Mouse (Mus musculus): Measurements from ENCODE around the gene Ccl24.
"Not testable (repeated sequence)": the region's sequence is repeated elsewhere in the genome, so short reads cannot be mapped to it uniquely, and the experiment has no call there.

The Ccl24 gene

DNA sequence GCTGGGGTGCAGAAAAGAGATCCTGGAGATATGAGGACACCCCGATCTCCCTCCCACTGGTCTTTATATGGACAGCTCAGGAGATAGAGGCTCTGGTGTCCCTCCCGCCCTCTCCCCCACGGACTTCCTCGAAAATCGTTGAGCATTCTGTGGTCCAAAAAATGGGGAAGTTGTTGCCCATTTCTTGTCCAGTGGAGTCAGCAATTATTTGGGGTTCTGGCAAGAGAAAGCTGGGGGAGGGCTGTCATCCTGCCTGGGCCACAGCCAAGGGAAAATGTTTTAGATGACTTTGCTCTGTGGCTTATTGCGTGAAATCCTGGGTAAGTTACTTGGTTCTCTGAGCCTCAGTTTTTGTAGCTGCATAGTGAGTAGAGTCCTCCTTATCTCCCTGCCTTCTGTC lies at the start of gene Ccl24:
Gene Ccl24 (minus strand): TSS at position 44 of the 400 bp plus-strand sequence.
- DNase-seq (ENCODE audit: low spot score) = no peak

DNA sequence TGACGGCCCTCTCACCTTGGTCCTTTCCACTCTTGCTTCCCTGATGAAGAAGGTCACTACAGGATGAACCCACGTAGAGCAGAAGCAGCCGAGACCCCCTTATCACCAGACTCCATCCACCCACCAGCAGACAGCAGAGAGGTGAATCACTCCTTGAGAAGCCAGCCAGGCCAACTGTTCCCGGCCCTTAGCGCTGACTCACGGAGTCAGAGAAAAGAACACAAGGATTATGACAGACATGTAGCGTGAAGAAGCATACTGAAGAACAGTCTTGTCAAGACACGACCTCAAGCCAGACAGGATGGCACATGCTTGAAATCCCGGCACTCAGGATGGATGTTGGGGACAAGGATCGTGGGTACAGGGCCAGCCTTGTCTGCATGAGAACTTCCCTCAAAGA lies 48.9 kb upstream of the Ccl24 start:
- no peak for DNase-seq (ENCODE audit: low spot score)

DNA sequence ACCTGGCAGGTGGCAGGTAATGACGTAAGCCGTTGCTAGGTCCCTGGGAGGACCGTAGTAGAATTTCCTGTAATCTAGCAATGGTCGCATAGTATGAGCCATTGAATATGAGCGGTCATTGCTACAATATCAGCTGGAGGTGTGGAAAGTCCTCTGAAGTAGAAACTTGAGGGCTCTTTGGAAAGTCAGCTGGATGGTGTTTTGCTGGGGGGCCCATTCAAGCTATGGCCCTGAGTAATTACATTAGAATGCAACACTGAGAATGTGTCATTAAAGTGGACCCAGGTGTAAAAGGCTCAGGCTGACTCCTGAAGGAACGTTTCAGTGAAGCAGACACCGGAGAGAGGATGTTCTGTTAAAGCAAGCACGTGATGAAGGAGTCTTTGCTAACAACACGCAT lies 47.7 kb upstream of the Ccl24 start:
- no peak for DNase-seq (ENCODE audit: low spot score)

DNA sequence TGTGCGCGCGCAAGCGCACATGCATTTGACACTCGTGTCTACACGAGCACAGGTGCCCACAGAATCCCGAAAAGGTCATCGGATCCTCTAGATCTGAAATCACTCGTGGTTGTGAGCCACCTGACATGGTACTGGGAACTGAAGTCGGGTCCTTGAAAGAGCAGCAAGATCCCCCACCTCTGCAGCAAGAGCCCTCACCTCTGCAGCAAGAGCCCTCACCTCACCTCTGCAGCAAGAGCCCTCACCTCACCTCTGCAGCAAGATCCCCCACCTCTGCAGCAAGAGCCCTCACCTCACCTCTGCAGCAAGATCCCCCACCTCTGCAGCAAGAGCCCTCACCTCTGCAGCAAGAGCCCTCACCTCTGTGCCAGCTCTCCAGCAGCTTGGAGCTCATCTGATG lies 46.9 kb upstream of the Ccl24 start:
- not testable (repeated sequence) for DNase-seq (ENCODE audit: low spot score)

DNA sequence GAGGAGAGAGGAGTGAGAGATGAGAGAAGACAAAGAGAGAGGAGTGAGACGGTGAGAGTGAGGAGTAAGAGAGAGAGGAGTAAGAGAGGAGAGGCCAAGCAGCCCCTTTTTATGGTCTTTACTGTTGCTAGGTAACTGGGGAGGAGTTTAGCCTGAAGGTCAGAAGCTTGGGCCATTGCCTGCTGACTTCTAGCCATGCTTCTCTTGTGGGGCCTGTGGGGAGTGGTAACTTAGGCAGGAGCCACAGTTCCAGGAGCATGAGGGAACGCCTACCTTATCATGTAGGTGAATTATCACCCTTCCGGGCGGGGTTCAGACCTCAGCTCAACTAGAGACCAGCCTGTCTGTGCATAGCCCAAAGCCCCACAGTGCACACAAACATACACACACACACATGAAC lies 36.9 kb upstream of the Ccl24 start:
- no peak for DNase-seq (ENCODE audit: low spot score)

DNA sequence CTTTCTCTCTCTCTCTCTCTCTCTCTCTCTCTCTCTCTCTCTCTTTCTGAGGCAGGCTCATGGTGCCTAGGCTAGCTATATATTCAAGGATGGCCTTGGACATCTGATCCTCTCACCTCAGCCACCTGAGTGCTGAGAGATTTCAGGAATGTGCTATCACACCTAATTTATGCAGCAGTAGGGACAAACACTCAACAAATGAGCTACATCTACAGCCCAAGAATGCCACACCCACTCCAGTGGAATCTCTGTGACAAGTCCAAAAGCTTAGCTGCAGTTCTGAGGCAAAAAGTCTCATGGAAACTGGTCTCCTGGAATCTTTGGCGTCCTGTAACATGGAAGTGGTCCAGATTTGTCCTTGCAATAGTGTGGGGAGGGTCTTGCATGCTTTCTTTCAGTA lies 34.7 kb upstream of the Ccl24 start:
- DNase-seq (ENCODE audit: low spot score) = no peak

DNA sequence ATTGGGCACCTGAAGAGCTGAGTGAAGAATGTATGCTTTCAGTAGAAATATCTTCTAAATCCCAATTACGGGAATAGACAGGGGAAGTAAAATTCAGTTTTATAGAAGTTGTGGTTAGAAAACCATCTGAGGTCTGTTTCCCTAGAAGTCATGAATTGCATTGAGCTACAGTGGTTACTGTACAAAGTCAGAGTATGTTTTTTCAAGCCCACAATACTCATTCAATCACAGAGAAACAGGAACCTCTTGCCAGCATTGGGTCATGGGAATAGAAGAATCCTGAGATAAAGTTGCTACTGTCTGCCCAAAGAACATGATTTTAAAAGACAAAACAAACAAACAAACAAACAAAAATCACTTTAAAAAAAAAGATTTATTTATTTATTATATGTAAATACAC lies 33.9 kb upstream of the Ccl24 start:
- DNase-seq (ENCODE audit: low spot score) = not testable (repeated sequence)

DNA sequence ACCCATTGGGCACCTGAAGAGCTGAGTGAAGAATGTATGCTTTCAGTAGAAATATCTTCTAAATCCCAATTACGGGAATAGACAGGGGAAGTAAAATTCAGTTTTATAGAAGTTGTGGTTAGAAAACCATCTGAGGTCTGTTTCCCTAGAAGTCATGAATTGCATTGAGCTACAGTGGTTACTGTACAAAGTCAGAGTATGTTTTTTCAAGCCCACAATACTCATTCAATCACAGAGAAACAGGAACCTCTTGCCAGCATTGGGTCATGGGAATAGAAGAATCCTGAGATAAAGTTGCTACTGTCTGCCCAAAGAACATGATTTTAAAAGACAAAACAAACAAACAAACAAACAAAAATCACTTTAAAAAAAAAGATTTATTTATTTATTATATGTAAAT lies 31.8 kb upstream of the Ccl24 start:
- DNase-seq (ENCODE audit: low spot score) = not testable (repeated sequence)

DNA sequence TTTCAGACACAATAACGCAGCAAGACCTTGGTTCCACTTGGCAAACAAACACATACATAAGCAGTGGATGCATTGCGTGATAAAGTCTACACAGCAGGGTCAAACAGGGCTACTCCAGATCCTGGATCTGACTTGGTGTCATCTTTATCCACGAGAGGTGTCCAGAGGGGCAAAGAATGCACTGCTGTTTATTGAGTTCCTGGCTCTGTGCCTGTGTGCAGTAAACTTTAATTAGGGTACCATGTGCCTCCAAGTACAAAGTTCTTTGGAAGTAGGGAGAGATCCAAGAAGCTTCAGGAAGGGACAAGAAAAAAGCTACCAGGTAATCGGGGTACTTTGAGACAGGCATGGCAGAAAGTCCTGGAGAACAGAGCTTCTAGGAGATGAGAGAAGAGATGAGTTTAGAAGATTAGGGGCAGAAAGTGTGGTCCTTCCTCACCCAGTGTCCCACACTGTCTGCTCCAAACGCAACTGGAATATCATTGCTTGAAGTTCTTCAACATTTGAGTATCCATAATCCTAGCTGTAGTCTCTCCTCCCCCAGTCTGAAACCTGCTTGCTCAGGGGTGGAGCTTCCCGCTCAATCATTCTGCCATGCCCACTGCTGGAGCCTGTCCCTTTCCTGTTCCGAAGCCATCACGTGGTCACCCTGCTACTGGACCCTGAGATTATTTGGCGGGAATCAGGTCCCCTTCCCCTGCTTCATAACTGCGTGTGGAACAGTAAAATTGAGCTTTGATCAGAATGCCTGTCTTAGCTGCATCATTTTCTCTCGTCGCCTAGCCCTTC lies 17.3 kb upstream of the Ccl24 start:
- no peak for DNase-seq (ENCODE audit: low spot score)

DNA sequence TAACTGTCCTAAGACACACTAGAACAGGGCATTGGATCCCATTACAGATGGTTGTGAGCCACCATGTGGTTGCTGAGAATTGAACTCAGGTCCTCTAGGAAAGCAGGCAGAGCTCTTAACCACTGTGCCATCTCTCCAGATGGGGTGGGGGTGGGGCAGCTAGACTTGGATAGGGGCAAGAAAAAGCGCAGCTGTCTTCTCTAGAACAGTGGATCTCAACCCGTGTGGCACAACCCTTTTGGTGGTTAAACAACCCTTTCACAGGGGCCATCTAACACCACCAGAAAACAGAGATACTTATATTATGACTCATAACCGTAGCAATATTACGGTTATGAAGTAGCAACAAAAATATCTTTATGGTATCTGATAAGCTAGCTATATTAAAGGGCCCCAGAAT lies 14.9 kb upstream of the Ccl24 start:
- no peak for DNase-seq (ENCODE audit: low spot score)

DNA sequence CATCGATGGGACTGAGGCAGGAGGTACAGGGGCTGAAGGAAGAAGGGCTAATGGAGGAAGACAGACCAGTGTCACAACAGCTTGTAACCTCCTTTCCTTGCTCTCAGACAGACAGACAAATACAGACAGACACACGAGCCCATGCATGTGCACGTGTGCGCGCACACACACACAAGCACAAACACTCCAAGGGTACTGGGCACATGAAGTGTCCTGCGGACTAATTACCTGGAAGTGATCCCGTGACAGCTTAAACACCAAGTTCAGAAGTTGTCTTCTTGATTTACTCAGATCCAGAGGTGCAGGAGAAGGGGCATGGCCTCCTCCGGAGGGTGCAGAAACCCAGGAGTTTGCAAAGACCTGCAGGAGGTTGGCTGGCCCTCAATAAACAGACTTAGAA lies 12.8 kb upstream of the Ccl24 start:
- no peak for DNase-seq (ENCODE audit: low spot score)

DNA sequence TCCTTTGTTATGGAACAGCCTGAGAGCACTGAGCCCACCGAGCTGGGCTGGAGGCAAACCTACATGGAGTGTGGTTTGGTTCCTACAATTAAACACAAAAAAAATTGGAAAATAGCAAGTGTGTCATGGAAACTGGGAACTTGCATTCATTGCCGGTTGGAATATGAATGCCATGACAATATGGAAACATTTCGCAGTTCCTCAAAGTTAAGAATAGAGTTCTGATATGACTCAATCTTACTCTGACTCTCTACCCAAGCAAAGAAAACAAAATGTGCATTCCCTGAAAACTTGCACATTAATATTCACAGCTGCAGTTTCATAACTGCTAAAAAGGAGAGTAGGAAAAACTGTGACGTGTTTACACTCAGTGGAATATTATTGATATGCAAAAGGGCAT lies 9.5 kb upstream of the Ccl24 start:
- no peak for DNase-seq (ENCODE audit: low spot score)

DNA sequence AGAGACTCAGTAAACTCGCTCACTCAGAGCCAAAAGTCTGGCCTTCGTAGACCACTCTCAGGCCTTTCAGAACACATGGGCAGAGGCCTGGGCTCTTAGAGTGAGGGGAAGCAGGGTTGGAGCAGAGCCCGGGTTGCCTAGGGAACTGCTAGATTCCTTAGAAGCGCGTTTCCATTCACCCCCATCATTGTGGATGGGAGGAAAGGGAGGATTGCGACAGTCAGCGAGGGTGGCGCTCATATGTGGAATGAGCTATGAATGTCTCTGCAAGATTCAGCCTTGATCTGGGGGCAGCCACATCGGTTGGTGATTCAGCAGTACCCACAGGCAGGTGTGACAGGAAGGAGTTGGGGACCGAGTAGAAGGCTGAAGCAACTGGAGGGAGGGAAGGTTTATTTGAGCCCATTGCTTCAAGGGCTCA lies 6.5 kb upstream of the Ccl24 start:
- DNase-seq (ENCODE audit: low spot score) = no peak

DNA sequence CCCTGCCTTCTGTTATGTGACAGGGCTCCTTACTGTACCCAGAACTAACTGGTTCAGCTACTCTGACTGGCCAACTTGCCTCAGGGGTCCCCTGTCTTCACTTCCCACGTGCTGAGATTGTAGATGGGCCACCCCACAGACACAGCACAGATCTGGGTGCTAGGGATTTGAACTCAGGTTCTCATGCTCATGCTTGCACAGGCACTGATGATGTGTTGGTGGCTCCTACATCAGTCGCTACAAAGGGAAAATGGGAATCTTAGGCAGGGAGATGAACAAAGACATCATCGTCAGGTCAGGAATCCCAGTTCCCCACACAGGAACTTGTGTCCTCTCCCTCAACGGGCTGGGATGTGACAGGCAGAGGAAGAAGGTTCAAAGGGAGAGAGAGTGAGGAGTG lies 3.2 kb upstream of the Ccl24 start:
- no peak for DNase-seq (ENCODE audit: low spot score)

DNA sequence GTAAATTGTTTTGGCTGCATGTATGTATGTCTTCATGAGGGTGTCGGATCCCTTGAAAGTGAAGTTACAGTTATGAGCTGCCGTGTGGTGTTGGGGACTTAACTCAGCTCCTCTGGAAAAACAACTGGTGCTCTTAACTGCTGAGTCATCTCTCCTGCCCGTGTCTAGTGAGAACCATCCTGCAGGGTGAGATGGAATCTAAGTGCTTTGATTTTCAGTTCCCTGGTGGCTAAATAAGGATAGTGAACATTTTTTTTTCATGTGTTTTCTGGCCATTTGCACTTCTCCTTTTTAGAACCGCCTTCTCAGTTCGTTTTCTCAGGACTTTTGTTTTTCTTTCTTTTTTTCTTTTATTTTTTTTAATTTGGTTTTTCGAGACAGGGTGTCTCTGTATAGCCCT lies 4.2 kb downstream of the Ccl24 start:
- no peak for DNase-seq (ENCODE audit: low spot score)

DNA sequence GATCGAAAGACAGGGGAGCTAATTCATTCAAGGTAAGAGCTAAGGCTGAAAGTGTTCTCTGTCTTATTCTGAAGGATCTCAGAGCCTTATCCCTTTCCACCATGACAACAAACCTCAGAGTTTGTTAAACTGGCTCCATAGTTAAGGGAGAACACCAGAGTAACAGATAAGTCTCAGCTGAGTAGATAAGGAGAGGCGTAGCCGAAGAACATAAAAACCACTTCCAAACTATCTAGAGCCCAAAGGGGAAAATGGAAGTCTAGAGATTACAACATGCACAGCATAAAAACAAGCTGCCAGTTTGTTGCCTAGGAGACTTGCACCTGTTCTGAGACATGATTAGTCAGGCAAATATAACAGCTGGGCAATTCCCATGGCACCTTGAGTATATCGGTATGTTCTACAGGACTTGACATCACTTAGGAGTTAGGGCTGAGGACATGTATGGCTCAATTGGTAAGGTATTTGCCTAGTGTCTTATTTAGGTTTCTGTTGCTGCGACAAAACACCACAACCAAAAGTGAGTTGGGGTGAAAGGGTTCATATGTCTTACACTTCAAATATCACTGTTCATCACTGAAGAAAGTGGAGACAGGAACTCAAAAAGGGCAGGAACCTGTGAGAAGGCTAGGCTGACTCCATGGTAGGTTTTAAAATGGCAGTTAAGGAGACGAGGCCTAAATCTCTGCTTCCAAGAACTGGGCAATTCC lies 5.1 kb downstream of the Ccl24 start:
- no peak for DNase-seq (ENCODE audit: low spot score)

DNA sequence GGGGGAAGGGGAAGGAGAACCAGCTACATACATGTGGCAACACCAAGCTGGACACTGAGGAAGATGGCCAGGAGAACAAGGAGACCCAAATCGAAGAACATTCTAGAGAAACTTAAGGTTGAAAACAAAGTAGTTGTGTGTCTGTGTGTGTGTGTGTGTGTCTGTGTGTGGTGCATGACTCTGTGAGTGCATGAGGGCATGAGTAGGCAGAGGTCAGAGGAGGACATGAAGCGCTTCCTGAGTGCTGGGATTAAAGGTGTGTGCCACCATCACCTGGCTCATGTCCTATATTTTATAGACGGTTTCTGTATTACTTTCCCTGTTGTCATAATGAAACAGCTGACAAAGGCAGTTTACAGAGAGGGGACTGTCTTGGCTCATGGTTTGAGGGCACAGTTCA lies 9.4 kb downstream of the Ccl24 start, which contains the start of gene Ccl26:
Gene Ccl26 (minus strand): TSS at position 101 of the 400 bp plus-strand sequence.
- no peak for DNase-seq (ENCODE audit: low spot score)

DNA sequence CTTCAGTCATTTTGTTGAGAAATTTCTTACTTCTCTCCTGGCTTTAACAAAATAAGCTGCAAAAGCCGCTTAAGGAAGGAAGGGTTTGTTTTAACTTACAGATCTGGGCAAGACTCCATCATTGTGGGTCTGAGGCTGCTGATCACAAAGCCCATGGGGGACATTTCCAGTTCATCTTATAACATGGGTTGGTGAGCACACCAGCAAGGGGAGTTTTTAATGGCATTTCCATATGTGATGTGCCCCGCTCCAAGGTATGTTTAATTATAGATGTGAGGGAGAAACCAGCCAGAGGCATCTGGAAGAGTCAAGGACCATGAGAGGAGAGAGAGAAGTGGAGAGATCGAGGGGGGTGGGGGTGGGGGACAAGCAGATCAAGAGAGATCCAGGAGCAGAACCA lies 15.2 kb downstream of the Ccl24 start:
- DNase-seq (ENCODE audit: low spot score) = no peak

DNA sequence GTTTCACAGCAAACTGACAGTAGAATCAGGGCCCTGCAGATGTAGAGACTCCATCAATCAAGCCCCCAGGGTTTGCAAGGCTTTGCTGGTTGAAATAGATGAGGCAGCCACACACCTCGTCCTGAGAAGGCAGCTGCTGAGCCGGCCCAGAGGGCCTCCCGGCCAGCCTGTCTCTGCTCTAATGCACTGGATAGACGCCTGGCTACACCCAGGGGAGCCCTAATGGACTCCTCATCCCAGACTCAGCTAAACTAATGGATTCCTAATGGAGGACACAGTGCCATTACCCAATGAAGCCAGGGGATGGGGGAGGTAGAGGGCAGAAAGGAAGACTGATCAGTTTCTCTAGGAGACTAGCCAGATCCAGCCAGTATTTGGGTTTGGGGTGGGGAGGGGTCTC lies 15.8 kb downstream of the Ccl24 start:
- no peak for DNase-seq (ENCODE audit: low spot score)

DNA sequence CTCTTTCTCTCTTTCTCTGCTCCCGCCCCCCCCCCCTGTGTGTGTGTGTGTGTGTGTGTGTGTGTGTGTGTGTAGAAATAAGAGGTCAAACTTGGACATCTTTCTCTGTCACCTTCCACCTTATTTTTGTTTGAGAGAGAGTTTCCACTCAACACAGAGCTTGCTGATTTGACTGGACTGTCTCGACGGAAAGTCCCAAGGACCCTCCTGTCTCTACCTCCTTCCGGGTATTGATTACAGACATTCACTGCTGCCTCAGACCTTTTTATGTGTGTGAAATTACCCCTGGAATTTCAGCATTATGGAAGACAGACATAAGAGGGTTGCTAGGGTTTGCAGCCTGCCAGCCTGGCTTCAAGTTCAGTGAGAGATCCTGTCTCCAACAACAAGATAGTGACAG lies 16.6 kb downstream of the Ccl24 start:
- no peak for DNase-seq (ENCODE audit: low spot score)

DNA sequence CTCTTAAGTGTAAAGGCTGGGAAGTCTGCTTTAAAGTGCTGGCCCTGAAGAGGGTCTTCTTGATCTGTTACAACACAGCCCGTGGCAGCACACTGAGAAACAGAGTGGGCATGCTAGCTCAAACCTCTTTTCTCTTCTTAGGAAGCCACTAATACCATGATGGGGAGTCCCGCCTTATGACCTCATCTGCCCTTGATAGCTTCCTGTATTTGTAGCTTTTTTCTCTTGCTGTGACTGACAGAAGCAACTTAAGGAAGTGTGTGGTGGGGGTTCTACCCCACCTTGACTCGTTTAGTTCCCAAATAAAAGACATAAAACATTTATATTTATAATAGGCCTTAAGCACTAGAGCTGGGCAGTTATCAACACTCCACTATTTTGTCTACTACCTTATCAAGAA lies 21.3 kb downstream of the Ccl24 start:
- DNase-seq (ENCODE audit: low spot score) = no peak

DNA sequence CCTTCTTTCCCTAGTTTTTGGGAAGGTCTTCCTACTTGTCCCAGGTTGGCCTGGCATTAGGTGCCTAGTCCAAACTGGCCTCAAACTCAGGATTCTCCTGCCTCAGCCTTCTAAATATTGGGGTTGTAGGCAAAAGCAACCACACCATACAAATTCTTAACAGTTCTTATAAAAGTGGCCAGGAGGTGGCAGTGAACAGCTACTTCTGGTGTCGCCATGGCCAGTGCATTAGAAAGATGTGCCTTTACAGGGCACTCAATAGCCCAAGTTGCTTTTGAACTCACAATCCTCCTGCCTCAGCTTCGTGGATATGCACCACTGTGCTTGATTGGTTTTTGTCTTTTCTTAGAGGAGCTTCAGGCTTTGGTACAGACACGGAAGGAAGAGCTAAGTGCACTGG lies 21.9 kb downstream of the Ccl24 start:
- no peak for DNase-seq (ENCODE audit: low spot score)

DNA sequence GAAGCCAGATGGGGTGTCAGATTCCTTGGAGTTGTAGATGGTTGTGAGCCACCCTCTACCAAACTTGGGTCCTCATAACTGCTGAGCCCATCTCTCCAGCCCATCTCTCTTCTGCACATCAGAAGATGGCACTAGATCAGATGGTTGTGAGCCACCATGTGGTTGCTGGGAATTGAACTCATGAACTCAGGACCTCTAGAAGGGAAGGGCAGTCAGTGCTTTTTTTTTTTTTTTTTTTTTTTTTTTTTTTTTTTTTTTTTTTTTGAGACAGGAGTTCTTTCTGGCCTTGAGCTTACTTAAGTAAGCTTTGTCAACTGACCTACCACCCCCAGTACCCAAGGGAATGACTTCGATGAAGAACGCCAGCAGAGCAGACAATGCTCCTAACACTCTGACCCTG lies 24.9 kb downstream of the Ccl24 start:
- DNase-seq (ENCODE audit: low spot score) = no peak

Data from urinary bladder, postnatal 10 days (tissue).